Mouse (Mus musculus) left cerebral cortex, adult 2 months (tissue): Measurements from ENCODE around the gene Ubqln4. TPM values are rescaled to one million over a fixed set of nuclear protein-coding genes. Genes with fewer than 3 reads are reported as not detected.
"Not testable (repeated sequence)": the region's sequence is repeated elsewhere in the genome, so short reads cannot be mapped to it uniquely, and the experiment has no call there.

Source experiments
- DNase-seq, 2 experiments: peaks; one replicate each; pipeline ENCODE4 v3.0.0; 2021 to 2022; ENCODE audit warnings: low spot score in 2 of 2, mixed read lengths in 1 of 2; ENCODE audit errors: extremely low spot score in 1 of 2
- H3K27ac ChIP-seq: fragments of 200-600 bp; 2 replicates; pipeline ENCODE4 v1.8.1; 2022
- H3K4me3 ChIP-seq: fragments of 200-600 bp; 2 replicates; pipeline ENCODE4 v1.8.1; 2022
- CTCF ChIP-seq: fragments of 200-600 bp; IDR thresholded peaks from 2 replicates; pipeline ENCODE4 v1.8.1; 2022; ENCODE audit warnings: antibody characterized with exemption, mild to moderate bottlenecking, moderate library complexity
- intact Hi-C: fragments of 180-260 bp; cut with DNase I; formaldehyde crosslinking; loops from one replicate; pipeline ENCODE4 v1.15.1; 2025
- microRNA-seq, 2 experiments: library from miRNA; unstranded; fragments of <30 nt; microRNA quantifications; one replicate each; pipeline ENCODE4 v1.2.0; 2021
- total RNA-seq, 2 experiments: library from RNA; stranded (reverse); gene quantifications; 2 replicates each; pipeline ENCODE4 v1.2.3; 2021

The Ubqln4 gene
- total RNA-seq, 2 experiments from 2014 or later = 137 to 148 TPM

DNA sequence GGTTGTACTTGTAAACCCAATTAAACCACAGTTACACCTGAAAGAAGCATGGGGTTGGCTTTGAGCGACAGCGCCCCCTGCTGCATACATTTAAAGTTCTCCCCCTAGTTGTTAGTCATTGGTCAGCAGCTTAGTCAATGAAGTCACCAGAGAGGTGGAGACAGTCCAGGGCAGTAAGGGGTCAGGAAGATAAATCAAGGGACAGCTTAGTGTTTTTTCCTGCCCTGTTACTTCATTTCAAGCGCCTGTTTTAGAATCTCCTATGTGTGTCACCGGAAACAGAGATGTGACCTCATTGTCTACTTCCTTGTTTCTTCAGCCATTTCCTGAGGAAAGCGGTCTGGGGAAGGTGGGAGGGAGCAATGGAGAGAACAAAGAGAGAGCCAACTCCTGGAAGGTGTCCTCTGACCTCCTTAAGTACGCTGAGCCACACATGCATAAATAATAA is 50.2 kb downstream of the Ubqln4 start:
- intact Hi-C loops = no loop called here
- DNase-seq = peak in 1 of 2 experiments; percentile 48
- peak; percentile 81 for TF ChIP-seq CTCF
- Histone ChIP-seq H3K4me3 (no peak overlapping the region), H3K27ac (no peak overlapping the region)

DNA sequence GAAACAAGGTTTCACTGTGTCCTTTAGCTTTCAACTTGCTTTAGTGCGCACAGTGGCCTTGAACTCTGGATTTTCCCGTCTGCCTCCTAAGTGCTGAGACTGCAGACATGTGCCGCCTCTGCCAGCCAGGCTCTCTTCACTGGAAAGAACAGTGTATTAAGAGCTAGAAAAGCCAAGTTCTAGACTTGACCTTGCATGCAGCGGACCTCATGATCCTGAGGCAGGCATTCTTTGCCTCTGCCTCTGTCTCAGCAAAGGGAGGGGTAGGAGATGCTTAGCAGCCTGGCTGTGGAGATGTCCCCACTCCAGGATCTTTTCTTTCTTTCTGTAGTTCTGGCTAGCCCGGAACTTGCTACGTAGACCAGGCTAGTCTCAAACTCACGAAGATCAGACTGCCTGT is 51.3 kb downstream of the Ubqln4 start:
- no peak for TF ChIP-seq CTCF
- no peak for DNase-seq
- H3K27ac ChIP-seq = no peak overlapping the region
- intact Hi-C loops = no loop called here
- H3K4me3 ChIP-seq = no peak overlapping the region

DNA sequence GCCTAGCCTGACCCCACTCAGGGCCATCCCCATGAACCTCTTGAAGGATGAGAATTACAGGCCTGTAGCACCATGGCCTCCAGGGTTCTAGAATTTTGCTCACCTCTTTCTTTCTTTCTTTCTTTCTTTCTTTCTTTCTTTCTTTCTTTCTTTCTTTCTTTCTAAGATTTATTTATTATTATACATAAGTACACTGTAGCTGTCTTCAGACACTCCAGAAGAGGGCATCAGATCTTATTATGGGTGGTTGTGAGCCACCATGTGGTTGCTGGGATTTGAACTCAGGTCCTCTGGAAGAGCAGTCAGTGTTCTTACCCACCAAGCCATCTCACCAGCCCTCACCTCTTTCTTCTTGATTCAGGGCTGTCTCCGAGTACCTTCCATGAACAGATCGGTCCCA is 52.1 kb downstream of the Ubqln4 start, which contains the start of gene Arhgef2:
Gene Arhgef2 (plus strand): TSS at position 301 of the 400 bp plus-strand sequence.
- DNase-seq, intact Hi-C loops, H3K4me3 ChIP-seq, H3K27ac ChIP-seq: not testable (repeated sequence)

DNA sequence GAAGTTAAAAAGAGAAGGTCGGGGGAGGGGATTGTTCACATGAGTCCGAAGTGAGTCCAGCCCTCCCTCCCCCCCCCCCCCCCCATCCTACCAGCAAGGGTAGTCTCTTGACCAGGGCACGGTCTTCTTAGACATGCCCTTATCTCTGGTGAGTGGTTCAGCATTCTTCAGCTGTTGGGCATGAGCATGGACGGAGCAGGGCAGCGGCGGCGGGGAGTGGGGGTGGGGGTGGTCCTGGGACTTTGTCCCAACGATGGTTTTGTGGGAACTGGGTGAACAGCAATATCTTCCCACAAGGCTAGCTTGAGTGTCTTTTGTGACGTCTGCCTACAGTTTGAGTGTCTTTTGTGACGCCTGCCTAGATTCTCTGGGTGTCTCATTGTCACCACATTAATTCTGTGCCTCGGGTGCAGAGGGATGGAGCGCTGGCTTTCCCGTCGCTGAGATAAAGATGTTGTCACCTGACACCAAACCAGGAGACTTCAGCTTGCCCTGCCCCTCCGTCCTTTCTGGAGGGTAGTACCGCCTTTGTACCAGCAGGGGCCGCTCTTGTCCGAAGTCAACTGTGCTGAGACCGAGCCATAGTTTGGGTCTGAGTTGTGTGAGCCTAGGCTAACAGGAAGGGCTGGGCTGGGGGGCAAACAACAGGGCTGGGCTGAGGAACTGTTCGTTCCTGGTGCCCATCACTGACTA is 53.7 kb downstream of the Ubqln4 start:
- TF ChIP-seq CTCF = peak; percentile 98
- peak; percentile 88 to 93 for DNase-seq
- Histone ChIP-seq H3K27ac (peak overlapping the region; percentile 25), H3K4me3 (peak overlapping the region; percentile 32)
- intact Hi-C loops = loop anchor here (1.0 kb wide), 2 partner anchors 33 to 81 kb away; no protein-coding TSS in a partner anchor

DNA sequence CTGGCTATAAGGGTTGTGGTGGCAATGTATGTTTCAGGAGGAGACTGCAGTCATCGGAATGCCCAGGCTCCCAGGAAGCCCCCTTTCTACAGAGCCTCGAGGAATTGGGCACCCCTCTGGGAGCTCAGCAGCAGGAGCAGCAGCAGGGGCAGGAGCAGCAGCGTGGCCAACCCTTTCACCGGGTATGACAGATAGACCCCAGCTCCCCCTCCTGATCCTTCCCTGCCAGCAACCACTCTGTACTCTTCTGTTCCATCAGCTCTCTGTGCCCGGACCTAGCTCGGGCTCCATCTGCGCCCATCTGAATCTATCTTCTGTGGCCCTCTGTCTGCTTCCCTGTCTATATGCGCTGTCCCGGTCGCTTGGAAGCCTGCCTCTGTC is 54.2 kb downstream of the Ubqln4 start:
- TF ChIP-seq CTCF = no peak
- no peak for DNase-seq
- intact Hi-C loops = loop anchor here (1.0 kb wide), 2 partner anchors 33 to 81 kb away; no protein-coding TSS in a partner anchor
- Histone ChIP-seq H3K4me3 (peak overlapping the region; percentile 32), H3K27ac (peak overlapping the region; percentile 25)

DNA sequence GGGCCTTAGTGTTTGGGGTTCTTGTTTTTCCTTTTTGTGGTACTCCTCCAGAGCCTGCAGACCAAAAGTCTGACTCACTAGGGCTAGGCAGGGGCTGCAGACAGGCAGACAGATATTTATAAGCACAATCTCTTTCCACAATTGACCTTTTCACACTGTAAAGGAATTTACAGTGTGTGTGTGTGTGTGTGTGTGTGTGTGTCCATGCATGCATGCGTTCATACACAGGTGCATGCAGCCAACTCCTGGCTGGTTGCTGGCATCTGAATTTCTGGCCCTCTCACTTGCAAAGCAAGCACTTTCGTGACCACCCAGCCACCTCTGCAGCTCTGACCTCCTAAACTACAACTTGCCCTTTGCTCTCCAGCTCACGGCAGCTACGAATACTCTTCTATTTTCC is 55.5 kb downstream of the Ubqln4 start:
- intact Hi-C loops = no loop called here

DNA sequence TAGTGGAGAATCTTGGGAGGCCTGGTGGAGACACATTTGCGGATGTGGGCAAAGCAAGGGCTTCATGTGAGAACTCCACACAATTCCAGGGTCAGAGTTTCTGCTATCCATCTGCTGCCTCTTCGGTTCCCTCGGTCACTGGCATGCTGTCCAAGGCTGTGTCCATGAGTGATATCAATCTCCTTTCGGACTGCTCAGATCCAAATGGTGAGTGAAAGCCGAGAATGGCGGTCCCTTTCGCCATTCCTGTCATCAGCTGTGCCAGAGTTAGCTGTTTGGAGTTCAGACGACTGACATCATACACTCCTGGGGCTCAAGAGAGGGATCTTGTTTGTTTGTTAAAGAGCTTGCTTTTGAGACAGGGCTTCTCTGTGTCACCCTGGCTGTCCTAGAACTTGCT is 60.9 kb downstream of the Ubqln4 start:
- no peak overlapping the region for H3K27ac ChIP-seq
- no peak for DNase-seq
- H3K4me3 ChIP-seq = no peak overlapping the region
- no peak for TF ChIP-seq CTCF
- intact Hi-C loops = no loop called here

More for the DNA sequence above, 55.5 kb downstream of the Ubqln4 start:
- TF ChIP-seq CTCF = no peak
- DNase-seq = no peak
- Histone ChIP-seq H3K27ac (no peak overlapping the region), H3K4me3 (no peak overlapping the region)

DNA sequence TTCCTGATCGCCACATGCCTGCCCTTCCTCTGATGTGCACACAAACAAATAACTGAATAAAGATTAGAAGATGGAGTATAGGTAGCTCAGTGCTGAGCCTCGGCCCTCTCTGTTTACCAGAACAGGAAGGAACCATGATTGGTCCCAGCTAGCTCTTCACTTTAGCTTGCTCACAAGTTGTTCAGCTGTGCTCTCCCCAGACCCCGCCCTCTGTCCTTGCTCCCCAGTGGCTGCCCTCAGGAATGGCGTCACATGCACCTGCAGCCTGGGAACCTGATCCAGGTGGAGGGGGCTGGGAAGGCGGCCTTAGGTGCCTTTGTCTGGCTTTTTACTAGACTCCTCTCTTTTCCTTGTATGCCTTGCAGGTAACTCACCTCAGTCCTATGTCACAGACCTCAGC is 61.6 kb downstream of the Ubqln4 start:
- no peak for TF ChIP-seq CTCF
- intact Hi-C loops = no loop called here
- DNase-seq = no peak
- H3K27ac ChIP-seq = no peak overlapping the region
- H3K4me3 ChIP-seq = no peak overlapping the region

DNA sequence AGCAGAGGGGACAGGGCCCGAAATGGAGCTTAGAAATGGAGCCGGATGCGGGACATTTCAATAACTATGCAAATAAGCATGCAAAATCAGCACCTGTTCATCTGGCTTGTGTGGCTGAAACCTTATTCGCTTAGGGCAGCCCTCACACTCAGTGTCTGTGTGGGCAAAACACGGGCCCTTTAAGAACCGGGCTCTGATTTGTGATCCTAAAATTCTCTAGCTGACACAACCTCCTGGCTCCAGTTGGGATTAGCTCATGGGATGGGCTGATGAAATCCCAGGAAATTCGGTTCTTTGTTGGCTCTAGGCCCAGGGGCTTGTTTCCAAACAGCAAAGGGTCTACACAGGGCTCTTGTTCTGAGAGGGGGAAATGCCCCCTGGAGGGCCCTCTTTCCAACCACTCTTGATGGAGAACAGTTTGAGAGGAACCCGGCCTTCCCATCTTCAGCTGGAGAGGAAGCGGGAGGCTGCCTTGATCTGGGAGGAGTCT is 62.4 kb downstream of the Ubqln4 start:
- H3K4me3 ChIP-seq = peak overlapping the region; percentile 21
- peak overlapping the region; percentile 20; the same call in 1 of the 2 replicates for H3K27ac ChIP-seq
- TF ChIP-seq CTCF = no peak
- intact Hi-C loops = no loop called here
- DNase-seq = no peak

DNA sequence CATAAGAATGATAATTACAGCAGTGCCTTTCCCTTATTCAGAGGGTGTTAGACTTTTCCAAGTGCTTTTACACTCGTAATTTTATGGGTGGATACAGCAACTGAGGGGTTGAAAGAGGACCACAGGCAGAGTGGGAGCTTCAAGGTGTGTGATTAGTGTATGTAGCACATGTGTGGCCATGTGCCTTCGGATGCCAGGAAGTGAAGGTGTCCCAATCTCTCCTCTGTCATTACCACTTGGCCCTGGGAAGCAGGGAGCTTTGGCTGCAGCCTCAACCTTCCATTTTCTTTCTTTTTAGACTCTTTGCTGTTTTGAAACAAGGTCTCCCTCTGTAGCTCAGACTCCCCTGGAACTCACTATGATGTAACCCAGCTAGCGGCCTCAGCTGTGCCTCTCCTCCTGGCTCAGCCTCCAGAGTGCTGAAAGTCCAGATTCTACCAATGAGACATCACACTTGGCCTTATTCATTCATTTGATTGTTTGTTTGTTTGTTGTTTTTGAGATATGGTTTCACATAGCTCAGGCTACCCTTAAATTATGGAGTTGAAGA is 63.5 kb downstream of the Ubqln4 start:
- intact Hi-C loops = no loop called here
- DNase-seq = no peak
- TF ChIP-seq CTCF = no peak
- H3K27ac ChIP-seq = no peak overlapping the region; the same call in 1 of the 2 replicates
- no peak overlapping the region for H3K4me3 ChIP-seq

DNA sequence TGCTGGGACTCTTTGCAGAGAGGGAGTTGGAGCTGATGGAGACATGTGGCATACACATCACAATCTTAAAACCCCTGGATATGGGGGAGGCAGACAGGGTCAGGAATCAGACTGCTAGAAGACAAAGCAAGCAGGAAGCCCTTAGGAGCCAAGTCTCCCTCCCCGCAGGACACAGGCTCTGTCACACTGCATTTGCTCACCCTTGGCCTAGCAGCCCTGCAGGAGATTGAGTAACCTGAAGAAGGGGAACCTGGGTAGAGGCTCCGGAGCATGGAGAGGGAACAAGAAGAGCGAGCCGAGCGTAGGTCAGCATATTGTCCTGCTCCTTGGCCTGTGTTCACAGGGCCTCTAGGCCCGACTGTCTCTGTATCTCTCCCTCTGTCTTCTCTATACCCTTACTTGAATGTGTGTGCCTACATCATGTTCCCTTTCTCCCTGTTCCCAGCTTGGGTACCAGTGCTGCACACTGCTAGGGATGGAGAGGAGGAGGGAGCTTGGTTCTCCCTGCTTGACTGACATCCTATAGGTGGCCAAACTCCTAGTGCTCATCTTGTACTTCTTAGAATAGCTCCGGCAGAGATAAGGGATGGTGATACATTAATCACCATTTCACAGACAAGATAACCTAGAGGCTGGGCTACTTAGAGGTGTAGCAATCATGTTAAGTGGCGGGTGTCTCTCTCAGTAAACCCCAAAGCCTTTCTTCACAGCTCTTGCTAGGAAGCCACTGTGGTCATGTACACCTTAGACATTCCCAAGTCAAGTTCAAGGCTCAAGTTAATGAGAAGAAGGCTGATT is 64.7 kb downstream of the Ubqln4 start:
- TF ChIP-seq CTCF = no peak
- DNase-seq = no peak
- intact Hi-C loops = no loop called here
- Histone ChIP-seq H3K4me3 (no peak overlapping the region), H3K27ac (no peak overlapping the region)

Small RNA genes lying within 50 kb of the gene (microRNA-seq; reads per million reads assigned to microRNA genes)
- gene Mir1905 = 0 reads per million in 2 experiments

Other genes with a start within 250 kb of the Ubqln4 start
- gene Glmp, start 228.7 kb upstream of the Ubqln4 start, total RNA-seq = 10 to 100 TPM; 77.5 to 91.1 TPM
- 1 to 10 TPM; 1.2 to 1.4 TPM for gene Tmem79, start 217.6 kb upstream of the Ubqln4 start, total RNA-seq
- gene Smg5, start 217.5 kb upstream of the Ubqln4 start, total RNA-seq = 10 to 100 TPM; 78.3 to 79.5 TPM
- gene Paqr6, start 189.2 kb upstream of the Ubqln4 start, total RNA-seq = 1 to 10 TPM; 8.7 to 8.8 TPM
- gene Bglap3, start 181.0 kb upstream of the Ubqln4 start, total RNA-seq = under 1 TPM; 0.49 to 0.57 TPM
- gene Bglap2, start 175.1 kb upstream of the Ubqln4 start, total RNA-seq = 1 to 10 TPM in 1 of 2 experiments, not detected in 1; 1.1 TPM
- 1 to 10 TPM; 1.4 to 1.6 TPM for gene Bglap, start 169.3 kb upstream of the Ubqln4 start, total RNA-seq
- 1 to 10 TPM; 6.5 to 6.6 TPM for gene Pmf1, start 143.4 kb upstream of the Ubqln4 start, total RNA-seq
- gene Slc25a44, start 128.6 kb upstream of the Ubqln4 start, total RNA-seq = 10 to 100 TPM; 75.8 to 77.6 TPM
- 10 to 100 TPM; 68.7 to 71.2 TPM for gene Sema4a, start 92.6 kb upstream of the Ubqln4 start, total RNA-seq
- gene Lmna, start 43.8 kb upstream of the Ubqln4 start, total RNA-seq = 10 to 100 TPM; 59.3 to 61.7 TPM
- gene Mex3a, start 21.4 kb upstream of the Ubqln4 start, total RNA-seq = 1 to 10 TPM; 3.2 TPM
- gene Rab25, start 5.5 kb upstream of the Ubqln4 start, total RNA-seq = not detected
- gene Lamtor2, start 684 bp upstream of the Ubqln4 start, total RNA-seq = 10 to 100 TPM; 98.3 to 99.1 TPM
- 10 to 100 TPM; 90.2 to 90.3 TPM for gene Ssr2, start 22.1 kb downstream of the Ubqln4 start, total RNA-seq
- gene Arhgef2, start 52.2 kb downstream of the Ubqln4 start, total RNA-seq = 100 to 1,000 TPM; 239 to 266 TPM
- gene Rxfp4, start 99.4 kb downstream of the Ubqln4 start, total RNA-seq = not detected
- 10 to 100 TPM; 55.3 to 59.3 TPM for gene Khdc4, start 132.0 kb downstream of the Ubqln4 start, total RNA-seq
- 10 to 100 TPM; 41.1 to 45.8 TPM for gene Rit1, start 163.1 kb downstream of the Ubqln4 start, total RNA-seq
- 100 to 1,000 TPM; 513 to 521 TPM for gene Syt11, start 221.4 kb downstream of the Ubqln4 start, total RNA-seq